Mouse (Mus musculus) heart, postnatal 0 days (tissue): ENCODE measurements around the gene Ppbp. TPM values are rescaled to one million over a fixed set of nuclear protein-coding genes. Genes with fewer than 3 reads are reported as not detected.

ENCODE experiments used
- ATAC-seq: fragments of 200-750 bp; cut with Nextera tagmentation; 2 replicates; pipeline ENCODE4 v1.8.0; 2017; ENCODE audit warnings: low read depth, moderate number of reproducible peaks, moderate library complexity; ENCODE audit not compliant: insufficient read depth
- DNase-seq: peaks from one replicate; pipeline ENCODE4 v3.0.0-alpha.2; 2016; ENCODE audit warnings: low spot score
- H3K27ac ChIP-seq: fragments of 300-500 bp; sonication (generic); 2 replicates; pipeline ENCODE4 v1.5.1; 2014; ENCODE audit warnings: low read depth, mild to moderate bottlenecking
- H3K27me3 ChIP-seq: fragments of 300-500 bp; sonication (generic); 2 replicates; pipeline ENCODE4 v1.6.1; 2014; ENCODE audit warnings: low read length, mixed read lengths; ENCODE audit not compliant: control insufficient read depth, insufficient read depth
- H3K36me3 ChIP-seq: fragments of 300-500 bp; sonication (generic); replicated peaks from 2 replicates; pipeline ENCODE4 v1.6.1; 2014; ENCODE audit warnings: low read length, mixed read lengths; ENCODE audit not compliant: control insufficient read depth, insufficient read depth
- H3K4me1 ChIP-seq: fragments of 300-500 bp; sonication (generic); 2 replicates; pipeline ENCODE4 v1.6.1; 2014; ENCODE audit warnings: antibody characterized with exemption; ENCODE audit not compliant: control insufficient read depth, insufficient read depth
- H3K4me2 ChIP-seq: fragments of 300-500 bp; sonication (generic); 2 replicates; pipeline ENCODE4 v1.6.1; 2014; ENCODE audit warnings: low read depth, mild to moderate bottlenecking, low read length, moderate library complexity
- H3K4me3 ChIP-seq: fragments of 300-500 bp; sonication (generic); 2 replicates; pipeline ENCODE4 v1.5.1; 2014; ENCODE audit warnings: low read depth, low read length
- H3K9ac ChIP-seq: fragments of 300-500 bp; sonication (generic); replicated peaks from 2 replicates; pipeline ENCODE4 v1.6.1; 2014; ENCODE audit warnings: low read depth, low read length, mixed read lengths
- H3K9me3 ChIP-seq: fragments of 300-500 bp; sonication (generic); replicated peaks from 2 replicates; pipeline ENCODE4 v1.6.1; 2016; ENCODE audit warnings: low read length; ENCODE audit not compliant: control insufficient read depth
- CTCF ChIP-seq: IDR thresholded peaks from 2 replicates; pipeline ENCODE4 v1.5.1; 2016; ENCODE audit warnings: antibody characterized with exemption, control low read depth, low read depth
- EP300 ChIP-seq: IDR thresholded peaks from 2 replicates; pipeline ENCODE4 v1.6.1; 2016; ENCODE audit warnings: antibody characterized with exemption, low read depth
- WGBS: fragments of 180-500 bp; shearing (Covaris S2); extraction: QIAGEN DNeasy Blood & Tissue Kit; methylation state at CpG from one replicate; pipeline ENCODE4 v1.1.7; 2014; 5-methylcytosine and 5-hydroxymethylcytosine counted together
- polyA plus RNA-seq: library from polyadenylated mRNA; unstranded; fragments of >200 nt; fragmentation: Nextera tagmentation; extraction: Ambion mirVana; gene quantifications from 2 replicates; pipeline ENCODE4 v1.2.1, GENCODE M21; 2015
- total RNA-seq: library from RNA; depleted of rRNA; stranded (reverse); fragments of >200 nt; gene quantifications from 2 replicates; pipeline ENCODE4 v1.2.3, GENCODE M21; 2014; ENCODE audit warnings: low replicate concordance

The Ppbp gene
- total and polyA plus RNA-seq, 2 experiments from 2014 or later = 1.1 to 4.8 TPM

- 37% methylated on average over 5 of the region's 5 CpGs for WGBS
- H3K36me3 ChIP-seq = no peaks in the 10 kb centered on the region
- H3K4me3 ChIP-seq = no peak overlapping the region
- H3K27ac ChIP-seq = no peak overlapping the region
- no peak overlapping the region for H3K4me2 ChIP-seq
- peak; percentile 7 for DNase-seq
- TF ChIP-seq CTCF = no peak
- TF ChIP-seq EP300 = no peak
- H3K9me3 ChIP-seq = no peaks in the 10 kb centered on the region
- no peak for ATAC-seq
- no peak overlapping the region for H3K9ac ChIP-seq
- H3K4me1 ChIP-seq = peaks cover 13% of the 10 kb centered on the region; the same call in 1 of the 2 replicates
- peaks cover 13% of the 10 kb centered on the region for H3K27me3 ChIP-seq
Observed at GRCm38 (mm10) chr5:90758020-90758605, 10.2 kb upstream of the Ppbp start.

- TF ChIP-seq CTCF = no peak
- TF ChIP-seq EP300 = no peak
- Histone ChIP-seq H3K4me3 (peak within 1 kb of the TSS; percentile 26), H3K27me3 (peaks cover 13% of the 10 kb centered on the region), H3K27ac (no peak within 1 kb of the TSS), H3K4me2 (peak within 1 kb of the TSS; percentile 42), H3K9ac (no peak within 1 kb of the TSS), H3K9me3 (no peaks in the 10 kb centered on the region), H3K4me1 (peaks cover 13% of the 10 kb centered on the region; the same call in 1 of the 2 replicates), H3K36me3 (no peaks in the 10 kb centered on the region)
- 7% methylated on average over 32 of the region's 32 CpGs for WGBS
- no peak for DNase-seq
- no peak for ATAC-seq
Observed at GRCm38 (mm10) chr5:90759077-90760065, 8.9 kb upstream of the Ppbp start, which contains the start of gene Cxcl5. Gene Cxcl5, plus strand, starts transcription at chr5:90759360.

- no peak overlapping the region for H3K27ac ChIP-seq
- DNase-seq (no peak), ATAC-seq (no peak)
- H3K4me3 ChIP-seq = no peak overlapping the region
- peaks cover 13% of the 10 kb centered on the region; the same call in 1 of the 2 replicates for H3K4me1 ChIP-seq
- H3K27me3 ChIP-seq = peaks cover 13% of the 10 kb centered on the region
- H3K9me3 ChIP-seq = no peaks in the 10 kb centered on the region
- H3K9ac ChIP-seq = no peak overlapping the region
- no peak overlapping the region for H3K4me2 ChIP-seq
- TF ChIP-seq CTCF (no peak), EP300 (no peak)
- 54% methylated on average over 4 of the region's 4 CpGs for WGBS
- H3K36me3 ChIP-seq = no peaks in the 10 kb centered on the region
Observed at GRCm38 (mm10) chr5:90760303-90760702, 8.0 kb upstream of the Ppbp start.

GRCm38 (mm10) chr5:90760844-90761243 lies 7.5 kb upstream of the Ppbp start:
- Histone ChIP-seq H3K36me3 (no peaks in the 10 kb centered on the region), H3K9ac (no peak overlapping the region), H3K4me3 (no peak overlapping the region), H3K4me1 (peaks cover 13% of the 10 kb centered on the region; the same call in 1 of the 2 replicates), H3K4me2 (no peak overlapping the region), H3K27me3 (peaks cover 13% of the 10 kb centered on the region), H3K9me3 (no peaks in the 10 kb centered on the region), H3K27ac (no peak overlapping the region)
- WGBS = 86% methylated on average over 2 of the region's 2 CpGs
- DNase-seq = no peak
- TF ChIP-seq CTCF = no peak
- no peak for TF ChIP-seq EP300
- no peak for ATAC-seq

- 78% methylated on average over 3 of the region's 3 CpGs for WGBS
- no peak overlapping the region for H3K27ac ChIP-seq
- no peaks in the 10 kb centered on the region for H3K9me3 ChIP-seq
- H3K4me3 ChIP-seq = no peak overlapping the region
- H3K4me2 ChIP-seq = no peak overlapping the region
- DNase-seq = no peak
- TF ChIP-seq EP300 (no peak), CTCF (no peak)
- no peaks in the 10 kb centered on the region for H3K36me3 ChIP-seq
- peaks cover 13% of the 10 kb centered on the region; the same call in 1 of the 2 replicates for H3K4me1 ChIP-seq
- H3K9ac ChIP-seq = no peak overlapping the region
- ATAC-seq = no peak
- H3K27me3 ChIP-seq = peaks cover 13% of the 10 kb centered on the region
Observed at GRCm38 (mm10) chr5:90761834-90762233, 6.5 kb upstream of the Ppbp start.
